Mouse (Mus musculus) brain, embryonic 18.5 days (tissue): ENCODE data around the gene Gm10272.
"Not testable (repeated sequence)": the region's sequence is repeated elsewhere in the genome, so short reads cannot be mapped to it uniquely, and the experiment has no call there.

ENCODE experiments used
- DNase-seq: peaks from one replicate; pipeline ENCODE4 v3.0.0-alpha.2; 2012; ENCODE audit warnings: low read depth, low spot score

Gene Gm10272

DNA sequence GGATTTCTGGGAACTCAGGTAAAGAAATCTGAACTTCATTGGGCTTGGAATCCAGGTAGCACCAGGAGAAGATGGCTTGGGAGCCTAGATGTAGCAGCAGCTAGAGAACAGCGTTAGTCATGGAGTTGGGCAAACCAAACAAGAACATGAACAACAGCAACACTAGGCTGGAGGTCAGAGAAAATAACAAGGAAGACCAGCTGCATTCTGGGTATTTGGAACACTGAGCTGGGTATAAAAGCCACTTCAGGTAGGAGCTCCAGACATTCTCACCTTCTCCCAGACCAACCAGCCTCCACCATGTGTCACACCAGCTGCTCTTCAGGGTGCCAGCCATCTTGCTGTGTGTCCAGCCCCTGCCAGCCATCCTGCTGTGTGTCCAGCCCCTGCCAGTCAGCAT lies at the start of gene Gm10272:
Gene Gm10272 (plus strand): TSS at position 301 of the 400 bp plus-strand sequence.
- DNase-seq = no peak

DNA sequence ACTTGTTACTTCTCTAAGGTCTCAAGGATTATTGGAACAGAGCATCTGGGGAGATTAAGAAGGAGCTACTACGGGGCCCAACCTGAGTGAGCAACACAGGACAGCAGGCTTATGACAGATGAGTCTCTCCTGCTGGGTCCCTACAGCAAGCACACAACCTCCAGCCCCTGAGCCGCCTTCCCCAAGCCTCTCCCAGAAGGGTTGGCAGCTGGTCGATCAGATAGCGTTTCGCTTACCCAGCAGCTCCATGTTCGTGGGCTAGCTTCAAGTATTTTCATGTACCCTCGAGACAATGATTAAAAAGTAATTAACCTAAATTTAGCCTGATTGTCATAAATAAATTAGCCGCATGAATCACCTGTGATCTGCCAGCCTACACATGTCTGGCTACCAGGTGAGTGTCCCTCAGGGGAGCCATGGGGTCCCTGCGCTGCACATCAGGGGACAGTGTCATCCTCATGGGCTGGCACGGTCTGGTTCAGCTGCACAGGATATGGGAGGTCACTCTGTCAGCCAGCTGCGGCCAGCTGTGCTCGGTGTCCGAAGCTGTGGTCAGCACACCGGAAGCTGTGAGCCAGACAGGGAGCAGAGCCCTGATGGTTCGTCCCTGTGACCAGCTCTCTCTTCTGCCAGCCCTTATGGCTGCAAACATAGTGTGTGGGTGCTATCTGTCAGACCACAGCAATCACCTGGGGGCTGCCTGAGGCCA lies 48.0 kb upstream of the Gm10272 start:
- no peak for DNase-seq

- no peak for DNase-seq
Measured at GRCm38 (mm10) chr10:77663949-77664665, 42.3 kb upstream of the Gm10272 start.

- DNase-seq = no peak
Measured at GRCm38 (mm10) chr10:77666342-77666741, 40.1 kb upstream of the Gm10272 start.

DNA sequence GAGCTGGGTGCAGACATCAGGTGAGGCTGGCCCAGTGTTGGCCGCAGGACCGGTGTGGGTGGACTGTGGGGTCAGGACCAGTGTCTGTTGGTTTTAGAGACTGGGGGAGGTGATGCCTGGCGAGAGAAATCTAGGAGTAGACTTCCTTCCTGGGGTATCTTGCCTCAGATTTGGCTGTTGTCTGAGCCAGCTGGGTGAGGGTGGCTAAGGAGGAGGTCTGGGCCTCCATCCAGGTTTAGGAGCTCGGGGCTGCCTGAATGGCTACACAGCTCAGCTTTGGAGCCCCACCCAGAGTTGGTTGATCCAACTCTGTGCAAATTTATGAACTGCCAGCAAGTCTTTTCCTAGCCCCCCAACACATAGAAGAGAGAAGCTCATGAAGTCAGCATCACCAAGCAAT lies 39.0 kb upstream of the Gm10272 start:
- DNase-seq = no peak

- no peak for DNase-seq
Measured at GRCm38 (mm10) chr10:77670710-77671109, 35.7 kb upstream of the Gm10272 start.

DNA sequence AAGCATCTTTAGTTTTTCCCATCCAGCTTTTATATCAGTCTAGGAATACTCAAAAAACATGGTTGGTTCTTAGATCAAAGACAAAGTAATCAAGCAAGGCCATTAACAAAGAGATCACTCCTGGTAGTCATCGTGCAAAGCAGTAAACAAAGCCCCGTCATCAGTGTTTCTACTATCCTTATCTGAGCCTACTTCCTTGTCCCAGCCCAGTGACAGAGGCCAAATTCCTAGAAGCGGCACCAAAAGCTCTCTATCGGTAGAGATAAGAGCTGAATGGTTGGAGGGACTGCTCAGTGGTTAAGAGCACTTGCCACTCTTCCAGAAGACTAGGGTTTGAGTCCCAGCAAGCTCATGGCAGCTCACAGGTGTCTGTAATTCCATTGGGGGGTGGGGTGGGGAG lies 34.9 kb upstream of the Gm10272 start:
- no peak for DNase-seq

DNA sequence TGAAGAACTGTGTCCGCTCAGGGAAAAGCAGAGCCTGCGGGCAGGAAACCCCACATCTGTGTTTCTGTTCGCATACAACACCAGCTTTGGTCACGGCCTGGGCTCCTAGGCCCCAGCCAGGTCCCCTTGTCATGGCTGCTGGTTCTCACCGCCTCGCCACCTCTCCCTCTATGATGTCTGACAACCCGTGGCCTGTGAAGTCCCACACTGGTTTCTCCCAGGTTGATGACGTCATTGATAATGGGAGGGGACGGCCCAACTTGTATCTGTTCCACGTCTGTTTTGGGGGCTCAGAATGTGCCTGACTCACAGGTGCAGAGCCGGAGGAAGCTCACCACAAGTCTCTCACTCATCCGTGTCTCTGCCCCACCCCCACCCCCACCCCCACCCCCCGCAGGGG lies 32.7 kb upstream of the Gm10272 start:
- no peak for DNase-seq

- DNase-seq = no peak
Measured at GRCm38 (mm10) chr10:77677562-77677961, 28.9 kb upstream of the Gm10272 start.

DNA sequence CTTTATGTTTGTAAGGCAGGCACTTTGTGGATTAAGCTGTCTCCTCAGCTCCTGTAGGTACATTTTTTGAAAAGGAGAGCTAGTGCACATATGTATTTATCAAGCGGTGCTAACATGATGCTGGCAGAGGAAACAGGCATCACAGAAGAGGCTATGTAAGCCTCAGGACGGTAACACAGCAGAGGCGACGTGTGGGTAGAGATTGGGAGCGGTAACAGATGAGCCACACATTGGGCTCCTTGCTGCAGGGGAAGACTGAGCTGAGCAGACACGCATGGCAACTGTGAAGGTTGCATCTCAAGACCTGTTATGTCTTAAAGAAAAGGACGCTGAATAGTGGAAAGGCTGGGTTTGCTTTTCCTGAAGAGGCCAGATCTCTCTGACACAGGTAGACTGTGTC lies 23.4 kb upstream of the Gm10272 start:
- no peak for DNase-seq

DNA sequence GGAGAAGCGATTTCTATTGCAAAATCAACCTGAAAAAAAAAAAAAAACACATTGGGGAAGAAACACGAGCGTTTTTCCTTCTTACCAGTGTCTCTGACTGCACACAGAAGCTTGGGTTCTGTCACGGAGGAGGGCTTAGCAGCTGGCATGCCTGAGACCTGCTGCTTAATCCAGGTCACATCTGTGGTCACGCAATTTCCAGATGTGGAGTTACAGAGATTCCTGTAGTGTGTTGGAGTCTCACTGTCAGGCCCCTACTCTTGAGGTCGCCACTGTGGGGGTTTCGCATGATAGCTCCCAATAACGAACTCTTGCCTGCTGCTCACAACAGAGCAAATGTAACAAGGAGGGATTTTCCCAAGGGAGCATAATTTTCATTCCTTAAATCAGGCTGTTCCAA lies 22.2 kb upstream of the Gm10272 start:
- no peak for DNase-seq

DNA sequence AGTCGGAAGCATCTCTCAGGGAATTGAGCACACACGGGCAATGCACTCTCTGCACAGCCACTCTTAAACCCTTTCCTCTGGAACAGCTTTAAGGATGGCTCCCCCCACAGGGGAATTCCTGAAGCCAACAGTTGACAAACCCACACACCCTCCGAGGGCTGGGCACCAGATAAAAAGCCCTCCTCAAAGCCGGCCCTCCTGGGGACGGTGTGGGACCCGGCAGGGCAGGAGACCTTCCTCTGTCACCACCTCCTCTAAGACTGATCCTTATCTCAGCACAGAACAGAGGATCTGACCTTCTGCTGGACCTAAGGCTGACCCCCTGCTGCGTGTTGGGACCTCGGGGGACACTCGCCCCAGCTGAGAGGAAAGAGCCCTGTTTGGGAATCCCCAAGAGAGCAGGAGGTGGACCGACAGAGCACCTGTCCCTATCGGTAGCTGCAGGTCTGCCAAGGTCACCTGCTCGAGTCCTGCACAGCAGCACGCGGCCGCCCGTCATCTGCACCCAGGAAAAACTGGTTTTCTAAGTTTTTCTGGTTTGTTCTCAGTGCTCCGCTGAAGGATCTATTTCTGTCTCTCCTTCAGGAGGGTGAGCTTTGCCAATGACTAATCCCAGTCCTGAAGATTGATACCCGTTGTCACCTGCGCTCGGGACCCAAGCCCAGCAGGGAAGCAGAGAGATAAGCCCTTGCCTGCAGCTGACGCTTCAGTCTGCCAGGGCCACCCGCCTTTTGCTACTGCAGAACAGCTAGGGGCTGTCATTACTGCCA lies 20.3 kb upstream of the Gm10272 start, which contains the start of gene Tspear:
Gene Tspear (plus strand): TSS at position 675 of the 770 bp plus-strand sequence.
- no peak for DNase-seq

DNA sequence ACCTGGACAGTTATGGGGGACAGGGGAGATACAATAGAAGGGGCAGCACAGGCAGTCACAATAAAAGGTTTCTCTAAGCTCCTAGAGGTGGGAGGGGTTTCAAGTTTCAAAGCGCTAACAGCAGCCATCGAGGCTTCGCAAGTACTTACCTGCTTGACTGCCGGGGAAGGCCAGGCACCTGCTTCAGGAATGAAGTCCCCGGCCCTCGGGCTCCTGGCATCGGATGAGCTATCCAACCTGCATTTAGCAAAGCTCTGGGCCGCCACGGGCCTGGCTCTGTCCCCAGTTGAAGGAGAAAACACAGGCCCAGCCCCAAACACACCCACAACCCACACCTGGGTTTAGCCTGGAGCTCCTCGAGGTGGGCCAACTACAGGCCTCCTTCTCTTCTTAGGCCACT lies 19.4 kb upstream of the Gm10272 start:
- no peak for DNase-seq

- DNase-seq = not testable (repeated sequence)
Measured at GRCm38 (mm10) chr10:77690356-77690807, 16.0 kb upstream of the Gm10272 start, which contains the start of gene Gm19402. Gene Gm19402 (minus strand): TSS chr10:77690757.

DNA sequence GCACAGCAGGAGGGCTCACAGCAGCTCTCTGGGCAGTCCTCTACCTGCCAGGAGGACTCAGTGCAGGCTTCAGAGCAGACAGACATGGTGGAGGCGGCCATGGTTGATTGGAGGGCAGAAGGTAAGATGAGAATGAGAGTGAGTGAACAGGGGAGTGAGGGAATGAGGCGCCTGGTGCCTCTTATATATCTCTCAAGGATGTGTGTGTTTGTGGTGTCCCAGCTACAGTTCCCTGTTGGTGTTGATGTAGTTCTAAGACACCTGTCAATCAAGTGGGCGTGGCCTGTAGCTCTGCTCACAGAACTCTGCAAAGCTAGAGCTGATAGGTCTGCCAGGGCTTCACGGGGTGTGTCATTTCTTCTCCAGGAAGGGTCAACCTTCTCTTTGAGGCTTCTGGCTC lies 9.3 kb upstream of the Gm10272 start, which contains the start of gene Gm9508:
Gene Gm9508 (minus strand): TSS at position 101 of the 400 bp plus-strand sequence.
- DNase-seq = no peak

DNA sequence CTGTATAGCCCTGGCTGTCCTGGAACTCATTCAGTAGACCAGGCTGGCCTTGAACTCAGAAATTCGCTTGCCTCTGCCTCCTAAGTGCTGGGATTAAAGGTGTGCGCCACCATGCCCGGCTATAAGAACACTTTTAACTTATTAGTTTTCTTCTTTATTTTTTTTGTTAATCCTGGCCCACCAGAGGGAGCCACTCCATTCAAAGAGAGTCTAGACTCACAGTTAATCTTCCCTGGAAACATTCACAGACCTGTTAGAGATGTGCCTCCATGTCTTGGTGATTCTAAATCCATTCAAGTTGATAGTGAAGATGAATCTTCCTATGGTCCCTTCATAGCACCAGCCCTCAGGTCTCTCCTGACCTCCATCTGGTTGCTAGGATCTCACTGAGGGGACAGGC lies 3.4 kb downstream of the Gm10272 start:
- DNase-seq = no peak

GRCm38 (mm10) chr10:77711157-77711556 lies 4.7 kb downstream of the Gm10272 start, which contains the start of gene Gm10024:
Gene Gm10024 (plus strand): TSS chr10:77711457.
- not testable (repeated sequence) for DNase-seq

DNA sequence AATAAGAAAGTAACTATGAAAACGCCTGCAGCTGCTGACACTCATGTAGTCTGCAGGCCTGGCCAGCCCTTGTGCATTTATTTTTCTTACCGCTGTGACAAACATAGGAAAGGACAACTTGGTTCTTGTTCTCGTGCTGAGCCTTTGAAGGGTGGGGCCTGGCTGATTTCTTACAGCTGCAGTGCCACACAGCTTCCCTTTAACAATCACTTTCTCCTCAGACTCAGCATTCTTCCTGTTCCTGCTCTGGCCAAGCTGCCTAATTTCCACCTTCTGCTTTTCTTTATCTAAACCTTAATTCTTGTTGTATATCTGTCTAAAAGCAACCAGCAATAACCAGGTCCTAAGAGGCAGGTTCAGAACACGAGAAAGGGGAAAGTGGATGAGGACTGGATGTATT lies 7.3 kb downstream of the Gm10272 start:
- no peak for DNase-seq

DNA sequence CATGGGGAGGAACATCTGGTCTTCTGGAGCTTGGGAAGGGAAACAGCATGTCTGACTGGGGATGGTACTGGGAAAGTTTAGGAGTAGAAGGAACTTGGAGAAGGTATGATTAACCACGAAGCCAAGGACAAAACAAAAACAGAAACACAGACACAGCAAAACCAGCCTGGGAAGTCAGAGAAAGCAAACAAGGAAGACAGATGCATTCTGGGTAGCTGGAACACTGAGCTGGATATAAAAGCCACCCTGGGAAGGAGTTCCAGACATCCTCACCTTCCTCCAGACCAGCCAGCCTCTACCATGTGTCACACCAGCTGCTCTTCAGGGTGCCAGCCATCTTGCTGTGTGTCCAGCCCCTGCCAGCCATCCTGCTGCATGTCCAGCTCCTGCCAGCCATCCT lies 9.1 kb downstream of the Gm10272 start, which contains the start of gene Gm10142:
Gene Gm10142 (plus strand): TSS at position 301 of the 400 bp plus-strand sequence.
- no peak for DNase-seq

DNA sequence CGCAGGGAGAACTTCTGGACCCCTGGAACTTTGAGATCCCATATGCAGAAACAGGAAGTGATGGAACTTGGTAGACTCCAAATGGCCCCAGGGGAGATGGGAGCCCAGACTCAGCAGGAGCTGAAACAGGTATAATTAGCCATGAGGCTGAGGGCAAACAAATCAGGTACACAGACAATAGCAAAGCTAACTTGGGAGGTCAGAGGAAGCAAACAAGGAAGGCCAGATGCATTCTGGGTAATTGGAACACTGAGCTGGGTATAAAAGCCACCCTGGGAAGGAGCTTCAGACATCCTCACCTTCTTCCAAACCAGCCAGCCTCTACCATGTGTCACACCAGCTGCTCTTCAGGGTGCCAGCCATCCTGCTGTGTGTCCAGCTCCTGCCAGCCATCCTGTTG lies 13.9 kb downstream of the Gm10272 start, which contains the start of gene Krtap12-1:
Gene Krtap12-1 (plus strand): TSS at position 301 of the 400 bp plus-strand sequence.
- DNase-seq = not testable (repeated sequence)

DNA sequence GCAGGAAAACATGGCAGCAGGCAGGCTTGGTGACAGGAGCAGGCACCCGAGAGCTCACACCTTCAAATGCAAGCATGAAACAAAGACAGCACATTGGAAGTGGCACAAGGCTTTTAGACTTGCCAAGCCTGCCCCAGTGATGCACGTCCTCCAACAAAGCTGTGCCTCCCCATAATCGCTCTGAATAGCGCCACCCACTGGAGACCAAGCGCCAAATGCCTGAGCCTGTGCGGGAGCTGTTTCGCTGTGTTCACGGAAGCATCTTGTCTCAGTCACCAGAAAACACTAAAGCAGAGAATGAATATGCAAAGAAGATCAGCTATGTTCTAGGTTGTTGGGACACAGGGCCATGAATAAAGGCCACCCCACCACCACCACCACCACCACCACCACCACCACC lies 18.4 kb downstream of the Gm10272 start:
- no peak for DNase-seq

GRCm38 (mm10) chr10:77726186-77726585 lies 19.8 kb downstream of the Gm10272 start, which contains the start of gene Gm10100:
Gene Gm10100 (plus strand): TSS chr10:77726486.
- no peak for DNase-seq
